Mouse (Mus musculus) forebrain, embryonic 14.5 days (tissue): Measurements from ENCODE around the gene Npw. TPM values are rescaled to one million over a fixed set of nuclear protein-coding genes. Genes with fewer than 3 reads are reported as not detected.
"Not testable (repeated sequence)": the region's sequence is repeated elsewhere in the genome, so short reads cannot be mapped to it uniquely, and the experiment has no call there.

ENCODE experiments used
- ATAC-seq: fragments of 200-750 bp; cut with Nextera tagmentation; 2 replicates; pipeline ENCODE4 v1.8.0; 2017; ENCODE audit warnings: mild to moderate bottlenecking, moderate library complexity
- DNase-seq: peaks from one replicate; pipeline ENCODE4 v3.0.0-alpha.2; 2015; ENCODE audit warnings: low spot score
- H3K27ac ChIP-seq: fragments of 300-500 bp; sonication (generic); 2 replicates; pipeline ENCODE4 v1.5.1; 2014; ENCODE audit warnings: low read depth, mild to moderate bottlenecking, control low read depth, low read length, moderate library complexity
- H3K27me3 ChIP-seq: fragments of 300-500 bp; sonication (generic); replicated peaks from 2 replicates; pipeline ENCODE4 v1.6.1; 2014; ENCODE audit warnings: low read length, control low read depth, mixed read lengths; ENCODE audit not compliant: control insufficient read depth, insufficient read depth
- H3K36me3 ChIP-seq: fragments of 300-500 bp; sonication (generic); 2 replicates; pipeline ENCODE4 v1.6.1; 2014; ENCODE audit warnings: low read length, control low read depth; ENCODE audit not compliant: control insufficient read depth, insufficient read depth
- H3K4me1 ChIP-seq: fragments of 300-500 bp; sonication (generic); 2 replicates; pipeline ENCODE4 v1.6.1; 2014; ENCODE audit warnings: antibody characterized with exemption, low read length, control low read depth; ENCODE audit not compliant: control insufficient read depth, insufficient read depth
- H3K4me2 ChIP-seq: fragments of 300-500 bp; sonication (generic); 2 replicates; pipeline ENCODE4 v1.6.1; 2014; ENCODE audit warnings: mild to moderate bottlenecking, control low read depth, low read length
- H3K4me3 ChIP-seq: fragments of 300-500 bp; sonication (generic); 2 replicates; pipeline ENCODE4 v1.5.1; 2014; ENCODE audit warnings: low read depth, low read length, control low read depth
- H3K9ac ChIP-seq: fragments of 300-500 bp; sonication (generic); 2 replicates; pipeline ENCODE4 v1.6.1; 2014; ENCODE audit warnings: mild to moderate bottlenecking, low read length, control low read depth, moderate library complexity
- H3K9me3 ChIP-seq: fragments of 300-500 bp; sonication (generic); replicated peaks from 2 replicates; pipeline ENCODE4 v1.6.1; 2016; ENCODE audit warnings: low read length, control low read depth, mixed read lengths; ENCODE audit not compliant: control insufficient read depth
- WGBS: fragments of 180-500 bp; shearing (Covaris S2); extraction: QIAGEN DNeasy Blood & Tissue Kit; methylation state at CpG from one replicate; pipeline ENCODE4 v1.1.7; 2014; 5-methylcytosine and 5-hydroxymethylcytosine counted together
- polyA plus RNA-seq: library from polyadenylated mRNA; unstranded; fragments of >200 nt; fragmentation: Nextera tagmentation; extraction: Ambion mirVana; gene quantifications from 2 replicates; pipeline ENCODE4 v1.2.1, GENCODE M21; 2014

Npw gene
- polyA plus RNA-seq, 1 experiment from 2014 or later: not detected

DNA sequence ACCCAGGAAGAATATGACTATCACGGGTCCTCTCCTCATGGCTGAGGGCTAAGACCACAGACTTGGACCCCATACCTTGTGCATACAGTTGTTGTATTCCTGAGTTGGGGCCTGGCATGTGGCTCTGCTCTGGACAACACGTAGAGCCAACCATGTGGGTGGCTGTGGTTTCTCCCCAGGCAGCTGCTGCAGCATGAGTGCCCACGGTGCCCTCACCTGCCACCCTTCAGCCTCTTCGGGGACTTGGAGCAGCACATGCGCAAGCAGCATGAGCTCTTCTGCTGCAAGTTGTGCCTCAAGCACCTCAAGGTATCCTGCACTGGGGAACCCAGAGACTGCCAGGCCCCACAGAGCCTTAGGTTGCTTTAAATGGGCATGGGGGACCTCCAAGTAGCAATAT lies 18.6 kb upstream of the Npw start:
- Histone ChIP-seq H3K4me2 (no peak overlapping the region), H3K27ac (no peak overlapping the region), H3K36me3 (peaks cover 53% of the 10 kb centered on the region), H3K27me3 (no peaks in the 10 kb centered on the region), H3K9me3 (no peaks in the 10 kb centered on the region), H3K9ac (no peak overlapping the region), H3K4me3 (no peak overlapping the region), H3K4me1 (no peaks in the 10 kb centered on the region)
- ATAC-seq (no peak), DNase-seq (no peak)
- 97% methylated on average over 5 of the region's 5 CpGs for WGBS

- Histone ChIP-seq H3K36me3 (peaks cover 46% of the 10 kb centered on the region), H3K27ac (no peak overlapping the region), H3K9me3 (no peaks in the 10 kb centered on the region), H3K4me2 (no peak overlapping the region), H3K9ac (no peak overlapping the region), H3K4me3 (no peak overlapping the region), H3K27me3 (no peaks in the 10 kb centered on the region), H3K4me1 (peaks cover 4% of the 10 kb centered on the region)
- 56% methylated on average over 2 of the region's 2 CpGs for WGBS
- ATAC-seq (no peak), DNase-seq (peak; percentile 74)
Observed at GRCm38 (mm10) chr17:24676187-24676586, 17.9 kb upstream of the Npw start.

DNA sequence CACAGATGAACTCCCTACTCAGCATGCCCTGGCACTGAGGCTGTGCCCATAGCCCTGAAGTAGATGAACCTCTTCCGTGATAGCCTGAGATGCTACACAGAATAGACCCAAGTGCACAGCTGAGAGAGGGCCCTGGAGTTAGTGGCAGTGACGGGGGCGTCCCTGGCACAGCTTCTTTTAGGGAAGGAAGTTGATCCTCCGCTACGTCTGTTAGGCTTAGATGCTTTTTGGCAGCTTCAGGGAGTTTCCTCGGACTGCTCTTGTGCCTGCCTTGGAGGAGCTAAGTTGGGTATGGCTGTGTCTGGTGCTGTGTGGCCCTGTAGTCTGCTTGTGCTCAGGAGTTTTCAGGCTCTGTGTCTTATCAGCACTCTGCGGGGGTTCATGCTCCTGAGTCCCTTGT lies 16.0 kb upstream of the Npw start:
- Histone ChIP-seq H3K27ac (no peak overlapping the region), H3K4me3 (no peak overlapping the region), H3K4me1 (peaks cover 14% of the 10 kb centered on the region), H3K9me3 (no peaks in the 10 kb centered on the region), H3K9ac (no peak overlapping the region), H3K4me2 (no peak overlapping the region), H3K27me3 (no peaks in the 10 kb centered on the region), H3K36me3 (peaks cover 27% of the 10 kb centered on the region)
- WGBS: 80% methylated on average over 7 of the region's 7 CpGs
- DNase-seq: no peak
- ATAC-seq: no peak

GRCm38 (mm10) chr17:24672141-24672540 lies 13.9 kb upstream of the Npw start:
- H3K9me3 ChIP-seq: no peaks in the 10 kb centered on the region
- H3K9ac ChIP-seq: peak overlapping the region; percentile 18; the same call in 1 of the 2 replicates
- H3K36me3 ChIP-seq: peaks cover 6% of the 10 kb centered on the region
- no peak overlapping the region for H3K4me3 ChIP-seq
- no peak overlapping the region for H3K27ac ChIP-seq
- H3K27me3 ChIP-seq: no peaks in the 10 kb centered on the region
- ATAC-seq (no peak), DNase-seq (no peak)
- 38% methylated on average over 5 of the region's 5 CpGs for WGBS
- H3K4me1 ChIP-seq: peaks cover 18% of the 10 kb centered on the region
- H3K4me2 ChIP-seq: no peak overlapping the region

DNA sequence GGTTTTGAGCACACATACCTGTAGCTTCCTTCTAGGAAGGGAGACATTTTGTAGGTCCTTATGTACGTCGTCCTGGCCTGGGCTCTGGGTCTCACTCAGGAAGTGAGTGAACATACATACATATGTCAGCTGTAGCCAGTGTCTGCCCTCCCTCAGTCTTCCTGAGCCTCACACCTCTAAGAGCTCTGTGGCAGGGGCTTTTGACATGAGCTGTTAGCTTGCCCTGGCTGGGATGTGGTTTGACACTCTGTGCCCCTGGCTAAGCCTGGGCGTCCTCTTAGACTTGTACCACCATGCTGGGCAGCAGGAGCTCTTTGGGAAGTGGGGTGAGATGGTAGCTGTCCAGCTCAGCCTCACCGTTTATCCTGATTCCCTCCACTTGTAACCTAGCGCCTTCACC lies 13.1 kb upstream of the Npw start:
- WGBS: 77% methylated on average over 5 of the region's 5 CpGs
- ATAC-seq: no peak

DNA sequence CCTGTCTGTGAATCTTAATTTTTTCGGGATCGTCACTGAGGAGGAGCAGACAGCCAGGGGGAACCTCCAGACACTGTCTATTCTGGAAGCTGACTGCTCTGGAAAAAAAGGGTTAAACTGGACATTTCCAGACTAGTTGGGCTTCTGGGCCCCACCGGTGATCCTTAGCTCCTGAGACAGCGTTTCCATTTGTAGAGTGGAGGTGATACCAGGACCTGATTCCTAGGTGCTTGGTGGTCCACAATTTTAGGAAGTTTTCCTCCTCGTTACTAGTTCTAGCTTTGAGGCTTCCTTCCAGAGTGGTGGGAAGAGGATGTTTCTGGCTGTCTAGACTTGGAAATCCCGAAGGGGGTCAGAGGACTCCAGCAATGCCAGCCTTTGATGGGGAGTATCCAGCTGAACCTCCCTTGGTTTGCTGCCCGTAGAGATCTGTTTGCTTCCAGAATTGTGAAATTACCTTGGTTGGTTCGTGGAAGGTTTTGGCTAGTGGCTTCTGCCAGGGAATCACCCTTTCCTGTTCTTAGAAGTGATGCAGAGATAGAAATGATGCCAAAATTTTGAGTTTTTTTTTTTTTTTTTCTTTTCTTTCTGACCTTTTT lies 12.1 kb upstream of the Npw start:
- Histone ChIP-seq H3K27me3 (no peaks in the 10 kb centered on the region), H3K27ac (peak overlapping the region; percentile 76; the same call in 1 of the 2 replicates), H3K9me3 (no peaks in the 10 kb centered on the region), H3K4me1 (peaks cover 18% of the 10 kb centered on the region), H3K4me3 (peak overlapping the region; percentile 96), H3K4me2 (peak overlapping the region; percentile 84), H3K36me3 (no peaks in the 10 kb centered on the region), H3K9ac (peak overlapping the region; percentile 96)
- WGBS: 13% methylated on average over 8 of the region's 8 CpGs
- no peak for DNase-seq
- ATAC-seq: no peak

More for the DNA sequence above, 13.1 kb upstream of the Npw start:
- DNase-seq: no peak
- no peaks in the 10 kb centered on the region for H3K27me3 ChIP-seq
- H3K9ac ChIP-seq: peak overlapping the region; percentile 96; the same call in 1 of the 2 replicates
- no peaks in the 10 kb centered on the region for H3K36me3 ChIP-seq
- peaks cover 18% of the 10 kb centered on the region for H3K4me1 ChIP-seq
- H3K27ac ChIP-seq: 0 out of 2 replicates have a peak overlapping the region, but pooled peaks have one; percentile 27
- H3K4me2 ChIP-seq: peak overlapping the region; percentile 84
- H3K9me3 ChIP-seq: no peaks in the 10 kb centered on the region
- H3K4me3 ChIP-seq: no peak overlapping the region

DNA sequence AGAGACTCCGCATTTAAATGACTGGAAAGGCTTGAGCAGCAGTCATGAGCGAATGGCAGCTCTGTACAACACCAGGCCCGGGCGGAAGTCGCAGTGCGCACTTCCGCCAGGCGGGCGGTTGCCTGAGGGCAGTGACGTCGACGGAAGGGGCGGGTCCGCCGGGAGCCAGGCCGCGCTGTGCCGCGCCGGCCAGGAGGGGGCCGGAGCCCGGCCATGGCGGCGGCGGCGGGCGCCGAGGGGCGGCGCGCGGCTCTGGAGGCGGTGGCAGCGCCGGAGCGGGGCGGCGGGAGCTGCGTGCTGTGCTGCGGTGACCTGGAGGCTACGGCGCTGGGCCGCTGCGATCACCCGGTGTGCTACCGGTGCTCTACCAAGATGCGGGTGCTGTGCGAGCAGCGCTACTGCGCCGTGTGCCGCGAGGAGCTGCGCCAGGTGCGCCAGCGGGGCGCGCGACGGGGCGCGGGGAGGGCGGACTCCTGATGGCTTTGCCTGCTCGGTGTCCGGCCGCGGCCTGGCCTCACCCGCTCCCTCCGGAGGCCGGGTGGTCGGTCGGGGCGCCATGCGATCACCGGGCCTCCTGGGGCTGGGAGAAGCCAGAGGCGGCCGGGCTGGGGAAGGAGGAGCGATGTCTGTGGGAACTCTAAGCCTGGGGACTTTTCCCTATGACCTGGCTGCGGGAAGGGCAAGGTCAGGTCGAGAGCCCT lies 11.4 kb upstream of the Npw start, which contains the start of gene Zfp598:
Gene Zfp598, plus strand, starts transcription at position 143 of the 701 bp plus-strand sequence.
- H3K27ac ChIP-seq: peak within 1 kb of the TSS; percentile 76
- no peaks in the 10 kb centered on the region for H3K27me3 ChIP-seq
- ATAC-seq (peak; percentile 100), DNase-seq (peak; percentile 97)
- H3K9ac ChIP-seq: peak within 1 kb of the TSS; percentile 96
- peak within 1 kb of the TSS; percentile 84 for H3K4me2 ChIP-seq
- WGBS: under 1% methylated on average over 78 of the region's 80 CpGs
- H3K4me3 ChIP-seq: peak within 1 kb of the TSS; percentile 96
- H3K4me1 ChIP-seq: peaks cover 18% of the 10 kb centered on the region
- H3K36me3 ChIP-seq: no peaks in the 10 kb centered on the region
- H3K9me3 ChIP-seq: no peaks in the 10 kb centered on the region

DNA sequence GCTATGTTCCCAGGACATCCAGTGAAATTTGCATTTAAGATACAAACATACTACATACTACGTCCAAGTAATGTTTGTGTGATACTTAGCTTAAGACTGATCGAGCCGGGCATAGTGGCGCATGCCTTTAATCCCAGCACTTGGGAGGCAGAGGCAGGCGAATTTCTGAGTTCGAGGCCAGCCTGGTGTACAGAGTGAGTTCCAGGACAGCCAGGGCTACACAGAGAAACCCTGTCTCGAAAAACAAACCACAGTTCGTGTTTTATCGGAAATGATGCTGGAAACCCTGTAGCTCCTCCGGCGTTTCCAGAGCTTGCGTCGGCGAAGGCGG lies 10.9 kb upstream of the Npw start:
- not testable (repeated sequence) for H3K27me3 ChIP-seq, H3K36me3 ChIP-seq, DNase-seq, H3K9me3 ChIP-seq
- WGBS: 13% methylated on average over 15 of the region's 15 CpGs
- ATAC-seq: peak; percentile 43
- Histone ChIP-seq H3K4me3 (peak overlapping the region; percentile 96), H3K4me2 (peak overlapping the region; percentile 84), H3K9ac (peak overlapping the region; percentile 96), H3K27ac (peak overlapping the region; percentile 76), H3K4me1 (peaks cover 18% of the 10 kb centered on the region)

DNA sequence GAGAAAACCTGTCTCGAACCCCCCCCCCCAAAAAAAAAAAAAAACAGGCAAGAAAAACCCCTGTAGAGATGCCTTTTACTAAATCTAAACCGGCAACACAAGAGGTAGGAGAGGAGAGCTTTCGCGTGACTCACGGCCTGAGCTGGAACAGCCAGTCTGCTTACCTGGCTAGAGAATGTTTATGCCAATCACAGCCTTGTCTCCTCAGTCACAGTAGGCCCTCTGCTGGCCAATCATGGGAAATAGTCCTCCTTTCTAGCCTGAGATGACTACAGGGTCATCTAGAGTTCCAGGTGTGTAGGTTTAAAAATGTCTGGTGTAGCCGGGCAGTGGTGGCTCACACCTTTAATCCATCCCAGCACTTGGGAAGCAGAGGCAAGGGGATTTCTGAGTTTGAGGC lies 9.2 kb upstream of the Npw start:
- Histone ChIP-seq H3K9me3 (no peaks in the 10 kb centered on the region), H3K9ac (no peak overlapping the region), H3K4me2 (no peak overlapping the region), H3K4me3 (no peak overlapping the region), H3K27ac (no peak overlapping the region), H3K4me1 (peaks cover 18% of the 10 kb centered on the region), H3K36me3 (no peaks in the 10 kb centered on the region), H3K27me3 (no peaks in the 10 kb centered on the region)
- ATAC-seq (no peak), DNase-seq (peak; percentile 66)
- 36% methylated on average over 6 of the region's 6 CpGs for WGBS
